Mouse (Mus musculus) liver, adult 2 months (tissue): ENCODE measurements around the gene Slc19a1. TPM values are rescaled to one million over a fixed set of nuclear protein-coding genes. Genes with fewer than 3 reads are reported as not detected.
A peak's percentile ranks its signal among the peaks of the same experiment; 100 is the strongest.

Experiments
- DNase-seq: peaks from one replicate; pipeline ENCODE4 v3.0.0-alpha.2; 2011; ENCODE audit warnings: low read depth, low spot score; ENCODE audit errors: extremely low read depth
- H3K27ac ChIP-seq: fragments of 200-500 bp; replicated peaks from 2 replicates; pipeline ENCODE4 v1.5.1; 2012; ENCODE audit warnings: low read depth, mild to moderate bottlenecking, control low read depth, inconsistent platforms, low read length; ENCODE audit not compliant: insufficient read depth
- H3K27me3 ChIP-seq: fragments of 200-500 bp; 2 replicates; pipeline ENCODE4 v1.6.1; 2012; ENCODE audit warnings: mild to moderate bottlenecking, moderate library complexity, low read length, inconsistent platforms; ENCODE audit not compliant: control insufficient read depth, insufficient read depth
- H3K36me3 ChIP-seq: fragments of 200-500 bp; 2 replicates; pipeline ENCODE4 v1.6.1; 2012; ENCODE audit warnings: low read length, inconsistent platforms; ENCODE audit not compliant: control insufficient read depth, insufficient read depth
- H3K4me1 ChIP-seq: fragments of 200-500 bp; 2 replicates; pipeline ENCODE4 v1.6.1; 2011; ENCODE audit warnings: low read length; ENCODE audit not compliant: control insufficient read depth, insufficient read depth
- H3K4me3 ChIP-seq: fragments of 200-500 bp; 2 replicates; pipeline ENCODE4 v1.5.1; 2011; ENCODE audit warnings: low read depth, mild to moderate bottlenecking, control low read depth, low read length, moderate library complexity; ENCODE audit not compliant: insufficient read depth
- H3K79me2 ChIP-seq: fragments of 200-500 bp; 2 replicates; pipeline ENCODE4 v1.6.1; 2012; ENCODE audit warnings: inconsistent platforms, mild to moderate bottlenecking, low read length, moderate library complexity; ENCODE audit not compliant: control insufficient read depth, insufficient read depth
- H3K9ac ChIP-seq: fragments of 200-500 bp; 2 replicates; pipeline ENCODE4 v1.6.1; 2012; ENCODE audit warnings: low read depth, mild to moderate bottlenecking, control low read depth, inconsistent platforms, low read length
- CTCF ChIP-seq: fragments of 200-500 bp; IDR thresholded peaks from 2 replicates; pipeline ENCODE4 v1.5.1; 2011; ENCODE audit warnings: low read depth, low read length, control low read depth
- POLR2A ChIP-seq: fragments of 200-500 bp; IDR thresholded peaks from 2 replicates; pipeline ENCODE4 v1.6.1; 2011; ENCODE audit warnings: low read length, control low read depth; ENCODE audit not compliant: insufficient read depth; ENCODE audit errors: extremely low read depth
- WGBS: fragments of 180-500 bp; shearing (Covaris S2); methylation state at CpG from one replicate; pipeline ENCODE4 v1.1.7; 2018; 5-methylcytosine and 5-hydroxymethylcytosine counted together
- polyA plus RNA-seq: library from polyadenylated mRNA; depleted of rRNA; stranded (reverse); fragments of >200 nt; gene quantifications from 2 replicates; pipeline ENCODE4 v1.2.3, GENCODE M21; 2012
- total RNA-seq: library from RNA; depleted of rRNA; stranded (reverse); fragments of >200 nt; gene quantifications from 2 replicates; pipeline ENCODE4 v1.2.3, GENCODE M21; 2014

Gene Slc19a1
- total and polyA plus RNA-seq, 2 experiments = 2.9 to 15.9 TPM

- peak; percentile 80 for DNase-seq
- Histone ChIP-seq H3K4me3 (no peak overlapping the region), H3K79me2 (no peaks in the 10 kb centered on the region), H3K9ac (no peak overlapping the region; the same call in 1 of the 2 replicates), H3K36me3 (no peaks in the 10 kb centered on the region), H3K4me1 (peaks cover 24% of the 10 kb centered on the region), H3K27ac (peak overlapping the region; percentile 87), H3K27me3 (no peaks in the 10 kb centered on the region)
- TF ChIP-seq POLR2A (no peak), CTCF (no peak)
- 22% methylated on average over 8 of the region's 8 CpGs for WGBS
These were observed 24.5 kb upstream of the Slc19a1 start for GRCm38 (mm10) chr10:77007433-77008108.

- Histone ChIP-seq H3K9ac (peak overlapping the region; percentile 12; the same call in 1 of the 2 replicates), H3K4me3 (no peak overlapping the region), H3K79me2 (no peaks in the 10 kb centered on the region), H3K36me3 (no peaks in the 10 kb centered on the region), H3K4me1 (peaks cover 24% of the 10 kb centered on the region), H3K27ac (peak overlapping the region; percentile 87), H3K27me3 (no peaks in the 10 kb centered on the region)
- peak; percentile 46 for DNase-seq
- TF ChIP-seq CTCF = no peak
- no peak for TF ChIP-seq POLR2A
- WGBS = 20% methylated on average over 9 of the region's 9 CpGs
These were observed 23.9 kb upstream of the Slc19a1 start for GRCm38 (mm10) chr10:77008109-77008561.

- Histone ChIP-seq H3K27me3 (no peaks in the 10 kb centered on the region), H3K9ac (no peak overlapping the region), H3K4me3 (no peak overlapping the region), H3K79me2 (no peaks in the 10 kb centered on the region), H3K27ac (peak overlapping the region; percentile 87; the same call in 1 of the 2 replicates), H3K4me1 (peaks cover 24% of the 10 kb centered on the region), H3K36me3 (no peaks in the 10 kb centered on the region)
- DNase-seq = no peak
- WGBS = 92% methylated on average over 3 of the region's 3 CpGs
- TF ChIP-seq POLR2A (no peak), CTCF (no peak)
These were observed 23.3 kb upstream of the Slc19a1 start for GRCm38 (mm10) chr10:77008698-77009097.

GRCm38 (mm10) chr10:77011681-77012080 is 20.4 kb upstream of the Slc19a1 start:
- no peak overlapping the region for H3K4me3 ChIP-seq
- H3K79me2 ChIP-seq = no peaks in the 10 kb centered on the region
- H3K36me3 ChIP-seq = no peaks in the 10 kb centered on the region
- WGBS = 17% methylated on average over 4 of the region's 4 CpGs
- TF ChIP-seq CTCF = no peak
- no peak for TF ChIP-seq POLR2A
- H3K27me3 ChIP-seq = no peaks in the 10 kb centered on the region
- no peak overlapping the region for H3K9ac ChIP-seq
- peak; percentile 81 for DNase-seq
- no peak overlapping the region for H3K27ac ChIP-seq
- H3K4me1 ChIP-seq = peaks cover 24% of the 10 kb centered on the region

- Histone ChIP-seq H3K4me1 (peaks cover 10% of the 10 kb centered on the region), H3K27me3 (no peaks in the 10 kb centered on the region), H3K27ac (no peak overlapping the region), H3K36me3 (no peaks in the 10 kb centered on the region), H3K4me3 (no peak overlapping the region), H3K79me2 (no peaks in the 10 kb centered on the region), H3K9ac (no peak overlapping the region)
- 91% methylated on average over 7 of the region's 7 CpGs for WGBS
- DNase-seq = no peak
- TF ChIP-seq CTCF = no peak
- no peak for TF ChIP-seq POLR2A
These were observed 16.0 kb upstream of the Slc19a1 start for GRCm38 (mm10) chr10:77016080-77016479.

GRCm38 (mm10) chr10:77016499-77016898 is 15.5 kb upstream of the Slc19a1 start:
- H3K4me3 ChIP-seq = no peak overlapping the region
- DNase-seq = no peak
- no peak for TF ChIP-seq CTCF
- TF ChIP-seq POLR2A = no peak
- no peaks in the 10 kb centered on the region for H3K79me2 ChIP-seq
- H3K9ac ChIP-seq = no peak overlapping the region
- peaks cover 8% of the 10 kb centered on the region for H3K4me1 ChIP-seq
- H3K27ac ChIP-seq = no peak overlapping the region
- 84% methylated on average over 8 of the region's 8 CpGs for WGBS
- no peaks in the 10 kb centered on the region for H3K27me3 ChIP-seq
- H3K36me3 ChIP-seq = no peaks in the 10 kb centered on the region
